ENCODE assay signal across 25 mouse cellular contexts in genomic region chr16:42900328-42900727, GRCm38 (mm10). TPM values are rescaled to one million over a fixed set of nuclear protein-coding genes. Genes with fewer than 3 reads are reported as not detected.
A peak's percentile ranks its signal among the peaks of the same experiment; 100 is the strongest.
DNase-seq lines count a peak whose midpoint lies in the region; ATAC-seq lines count a peak whose summit lies in the region.
"Had no signal": no experiment of that assay in that cellular context is flagged by ENCODE, and none has a peak within 500 bp of the region (broad histone marks: within the 10 kb centered on the region; RNA-seq: fewer than 3 reads in every experiment).

No protein-coding gene starts in this region.

- no peak overlapping the region for H3K4me3 ChIP-seq in intestine, embryonic 16.5 days (ENCODE audit: low read length)
- H3K4me3 ChIP-seq in forebrain, embryonic 14.5 days (ENCODE audit: low read depth, low read length): no peak overlapping the region

- H3K27ac ChIP-seq in intestine, embryonic 16.5 days (ENCODE audit: low read length): no peak overlapping the region
- H3K27ac ChIP-seq in forebrain, embryonic 14.5 days (ENCODE audit: low read depth, low read length): no peak overlapping the region

- H3K9me3 ChIP-seq in intestine, embryonic 16.5 days (ENCODE audit: control insufficient read depth, low read length): no peaks in the 10 kb centered on the region
- no peaks in the 10 kb centered on the region for H3K9me3 ChIP-seq in forebrain, embryonic 14.5 days (replicated peaks; ENCODE audit: control insufficient read depth, low read length)
- H3K9me3 ChIP-seq: G1E had no signal

- H3K4me1 ChIP-seq in intestine, embryonic 16.5 days (ENCODE audit: control insufficient read depth, insufficient read depth, low read length): no peaks in the 10 kb centered on the region
- no peaks in the 10 kb centered on the region for H3K4me1 ChIP-seq in forebrain, embryonic 14.5 days (ENCODE audit: control insufficient read depth, insufficient read depth, low read length)

- no peak overlapping the region for H3K9ac ChIP-seq in intestine, embryonic 16.5 days (ENCODE audit: low read depth, low read length)
- no peak overlapping the region for H3K9ac ChIP-seq in forebrain, embryonic 14.5 days (ENCODE audit: low read length)

- no peak overlapping the region for H3K4me2 ChIP-seq in intestine, embryonic 16.5 days (ENCODE audit: low read depth, low read length)
- no peak overlapping the region for H3K4me2 ChIP-seq in forebrain, embryonic 14.5 days (ENCODE audit: low read length)

- DNase-seq in 3T3-L1 (ENCODE audit: low read depth, low spot score) (peak; percentile 14), 416B (ENCODE audit: low read depth) (peak; percentile 60), adipocyte (ENCODE audit: low spot score) (no peak)
- DNase-seq in forebrain, embryonic 14.5 days (ENCODE audit: low spot score): no peak
- DNase-seq: adrenal gland, adult 2 months; adrenal gland, adult 8-10 months; adrenal gland, postnatal 10 days; adrenal gland, postnatal 14 days; adrenal gland, postnatal 25 days; adrenal gland, postnatal 36 days; B cell, adult 2 months; cerebellum, adult 11 months; cerebellum, adult 11-12 months; cerebellum, adult 18-20 months; cerebellum, adult 2 months; cerebellum, adult 8-10 months; cerebellum, adult 9-10 months had no signal

- no peaks in the 10 kb centered on the region for H3K36me3 ChIP-seq in intestine, embryonic 16.5 days (ENCODE audit: control insufficient read depth, insufficient read depth, low read length)
- no peaks in the 10 kb centered on the region for H3K36me3 ChIP-seq in forebrain, embryonic 14.5 days (ENCODE audit: control insufficient read depth, insufficient read depth, low read length)
- H3K36me3 ChIP-seq: G1E had no signal

- no peaks in the 10 kb centered on the region for H3K27me3 ChIP-seq in intestine, embryonic 16.5 days (replicated peaks; ENCODE audit: control insufficient read depth, insufficient read depth, low read length)
- H3K27me3 ChIP-seq in forebrain, embryonic 14.5 days (replicated peaks; ENCODE audit: control insufficient read depth, insufficient read depth, low read length): no peaks in the 10 kb centered on the region
- H3K27me3 ChIP-seq: CH12.LX, Patski had no signal

- peak; percentile 83 for ATAC-seq in CD4-positive, CD25-positive, alpha-beta regulatory T cell, adult 4 months
- ATAC-seq in inflammation-experienced regulatory T-cells, adult 6 months: peak; percentile 73
- no peak for ATAC-seq in intestine, embryonic 16.5 days
- no peak for ATAC-seq in forebrain, embryonic 14.5 days
- ATAC-seq in monocyte, adult 5-6 weeks (replicated peaks; ENCODE audit: insufficient number of reproducible peaks, low FRiP score, low TSS enrichment, poor library complexity, severe bottlenecking): no peak
- ATAC-seq: activated CD4-positive, CD25-positive, alpha-beta regulatory T cell, adult 4 months; Patski had no signal

- whole genome bisulfite sequencing in intestine, embryonic 16.5 days: 94% methylated on average over 1 of the region's 1 CpGs
- 89% methylated on average over 1 of the region's 1 CpGs for WGBS in forebrain, embryonic 14.5 days

RNA-seq across cellular contexts. Expression of gene Zbtb20, which starts 24.6 kb away (rescaled TPM):
- 100 to 1,000 TPM in 1 of 2 experiments, 10 to 100 TPM in 1; 87.0 to 104 TPM for polyA plus RNA-seq in CD4-positive, CD25-positive, alpha-beta regulatory T cell, adult 4 months (2017; shearing (Covaris generic))
- polyA plus RNA-seq in inflammation-experienced regulatory T-cells, adult 6 months (2017; shearing (Covaris generic)): 10 to 100 TPM; 32.1 to 97.7 (median 96.1) TPM
- polyA plus RNA-seq in intestine, embryonic 16.5 days (2015; fragmentation: Nextera tagmentation; extraction: Ambion mirVana): 16.1 and 18.4 TPM in 2 replicates
- polyA plus RNA-seq in forebrain, embryonic 14.5 days (2014; fragmentation: Nextera tagmentation; extraction: Ambion mirVana): 41.0 and 86.0 TPM in 2 replicates
- total RNA-seq in monocyte, adult 5-6 weeks (2017): 9.1 to 77.6 TPM (median 22.8 TPM) in 3 replicates

Comparison
In these comparisons a context has a peak if more than half of its experiments do, and no peak if none do; other contexts are left out.
1. DNase-seq: peak in 3T3-L1 (single experiment) and 416B (single experiment); none in forebrain, embryonic 14.5 days (single experiment) and adipocyte (single experiment).
2. ATAC-seq: peak in CD4-positive, CD25-positive, alpha-beta regulatory T cell, adult 4 months (single experiment) and inflammation-experienced regulatory T-cells, adult 6 months (single experiment); none in intestine, embryonic 16.5 days (single experiment), forebrain, embryonic 14.5 days (single experiment) and monocyte, adult 5-6 weeks (single experiment).